Mouse (Mus musculus): ENCODE measurements around the gene Gm20920.
"Not testable (repeated sequence)": the region's sequence is repeated elsewhere in the genome, so short reads cannot be mapped to it uniquely, and the experiment has no call there.

Gm20920 gene

GRCm38 (mm10) chrY:51851820-51852219, at the start of gene Gm20920:
Gene Gm20920 (plus strand): TSS chrY:51852120.
- DNase-seq (ENCODE audit: low spot score): not testable (repeated sequence)

Data from embryo, embryonic 10.5 days (tissue).